Comparison of ENCODE assay signal across 13 mouse cellular contexts in genomic region chr13:53875546-53875945, GRCm38 (mm10).
"Had no signal": no experiment of that assay in that cellular context is flagged by ENCODE, and none has a peak within 500 bp of the region (broad histone marks: within the 10 kb centered on the region; RNA-seq: fewer than 3 reads in every experiment).

No protein-coding gene starts in this region.

- H3K36me3 ChIP-seq: intestine, embryonic 15.5 days; limb, embryonic 10.5 days; liver, embryonic 15.5 days; midbrain, embryonic 13.5 days had no signal

- H3K27ac ChIP-seq: intestine, embryonic 15.5 days; limb, embryonic 10.5 days; liver, embryonic 15.5 days; midbrain, embryonic 13.5 days had no signal

- H3K4me1 ChIP-seq: intestine, embryonic 15.5 days; limb, embryonic 10.5 days; liver, embryonic 15.5 days had no signal

- H3K4me3 ChIP-seq: intestine, embryonic 15.5 days; limb, embryonic 10.5 days; liver, embryonic 15.5 days; midbrain, embryonic 13.5 days had no signal

- H3K27me3 ChIP-seq: intestine, embryonic 15.5 days; liver, embryonic 15.5 days; midbrain, embryonic 13.5 days had no signal

- DNase-seq: kidney, adult 8-10 months; kidney, postnatal 25 days; layer of hippocampus, adult 9-11 months; layer of hippocampus, postnatal 36 days; lung, adult 2 months; lung, postnatal 36 days; spleen, adult 18-20 months; thymus, adult 18-20 months; thymus, postnatal 14 days had no signal
